Mouse (Mus musculus): ENCODE data around the gene Hmox2.

DNA sequence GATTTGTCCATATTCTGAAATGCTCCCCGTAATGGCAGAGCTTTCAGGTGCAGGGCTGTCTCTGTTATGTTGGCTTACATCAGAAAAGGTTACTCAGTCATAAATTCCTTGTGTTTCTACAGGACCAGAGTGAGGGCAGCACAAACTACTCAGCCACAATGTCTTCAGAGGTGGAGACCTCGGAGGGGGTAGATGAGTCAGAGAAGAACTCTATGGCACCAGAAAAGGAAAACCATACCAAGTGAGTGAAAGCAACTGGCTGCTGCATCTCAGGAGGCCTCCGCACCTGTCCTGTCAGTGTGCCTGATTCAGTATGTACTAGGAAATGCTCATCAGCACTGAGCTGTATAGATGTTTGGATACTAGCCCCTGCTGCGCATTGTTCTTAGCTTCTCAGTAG, 36.3 kb downstream of the Hmox2 start:
- TF ChIP-seq CEBPB (IDR thresholded peaks at IDR 0.05; ENCODE audit: low read depth): no peak
- TF ChIP-seq CTCF (IDR thresholded peaks at IDR 0.05; ENCODE audit: control insufficient read depth, insufficient read depth, insufficient read length): no peak
